Mouse (Mus musculus) E14TG2a.4 (cell line): Measurements from ENCODE around the gene Ppp2r1b.

Source experiments
- CTCF ChIP-seq: conservative IDR thresholded peaks from 2 replicates; pipeline ENCODE4 v1.5.1; 2014; ENCODE audit warnings: low read length
- NANOG ChIP-seq: IDR thresholded peaks from 2 replicates; pipeline ENCODE4 v1.6.1; 2014; ENCODE audit warnings: borderline replicate concordance, low read length, mixed read lengths
- POU5F1 ChIP-seq: IDR thresholded peaks from 2 replicates; pipeline ENCODE4 v1.6.1; 2014; ENCODE audit warnings: low read length, borderline replicate concordance

DNA sequence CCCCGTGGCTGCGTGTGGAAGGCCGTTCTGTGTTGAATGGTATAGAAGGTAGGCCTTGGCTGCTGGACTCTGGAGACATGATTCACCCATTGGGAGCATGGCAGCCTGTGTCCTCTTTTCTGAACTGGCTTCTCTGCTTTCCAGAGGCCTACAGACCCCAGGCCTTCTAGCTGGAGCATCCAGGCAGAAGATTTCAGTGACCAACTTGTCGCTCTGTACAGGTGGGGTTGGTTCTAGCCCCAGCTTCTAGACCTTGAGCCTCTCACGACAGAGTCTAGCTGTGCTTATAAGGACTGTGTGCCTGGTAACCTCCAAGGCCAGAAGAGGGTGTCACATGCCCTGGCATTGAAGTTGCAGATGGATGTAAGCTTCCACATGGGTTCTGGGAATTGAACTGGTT lies 13.6 kb upstream of the Ppp2r1b start:
- TF ChIP-seq CTCF: no peak
- no peak for TF ChIP-seq POU5F1
- no peak for TF ChIP-seq NANOG
